Mouse (Mus musculus) liver, embryonic 13.5 days (tissue): Measurements from ENCODE around the gene Itga1. TPM values are rescaled to one million over a fixed set of nuclear protein-coding genes. Genes with fewer than 3 reads are reported as not detected.

Source experiments
- ATAC-seq: fragments of 200-750 bp; cut with Nextera tagmentation; 2 replicates; pipeline ENCODE4 v1.8.0; 2017; ENCODE audit warnings: low read depth, mild to moderate bottlenecking, moderate number of reproducible peaks, moderate library complexity
- DNase-seq: peaks from one replicate; pipeline ENCODE4 v3.0.0; 2022
- H3K27ac ChIP-seq: fragments of 300-500 bp; sonication (generic); 2 replicates; pipeline ENCODE4 v1.5.1; 2015; ENCODE audit warnings: moderate library complexity, mild to moderate bottlenecking, inconsistent platforms
- H3K27me3 ChIP-seq: fragments of 300-500 bp; sonication (generic); 2 replicates; pipeline ENCODE4 v1.6.1; 2015; ENCODE audit warnings: mild to moderate bottlenecking, inconsistent platforms
- H3K36me3 ChIP-seq: fragments of 300-500 bp; sonication (generic); 2 replicates; pipeline ENCODE4 v1.6.1; 2015; ENCODE audit warnings: mild to moderate bottlenecking, inconsistent platforms
- H3K4me1 ChIP-seq: fragments of 300-500 bp; sonication (generic); replicated peaks from 2 replicates; pipeline ENCODE4 v1.6.1; 2015; ENCODE audit warnings: inconsistent platforms
- H3K4me2 ChIP-seq: fragments of 300-500 bp; sonication (generic); 2 replicates; pipeline ENCODE4 v1.6.1; 2015; ENCODE audit warnings: inconsistent platforms, mild to moderate bottlenecking, moderate library complexity
- H3K4me3 ChIP-seq: fragments of 300-500 bp; sonication (generic); replicated peaks from 2 replicates; pipeline ENCODE4 v1.5.1; 2015; ENCODE audit warnings: mild to moderate bottlenecking, inconsistent platforms
- H3K9ac ChIP-seq: fragments of 300-500 bp; sonication (generic); 2 replicates; pipeline ENCODE4 v1.6.1; 2015; ENCODE audit warnings: mild to moderate bottlenecking, inconsistent platforms
- H3K9me3 ChIP-seq: fragments of 300-500 bp; sonication (generic); replicated peaks from 2 replicates; pipeline ENCODE4 v1.6.1; 2016; ENCODE audit warnings: inconsistent platforms
- WGBS: fragments of 180-500 bp; shearing (Covaris S2); methylation state at CpG from one replicate; pipeline ENCODE4 v1.1.7; 2015; ENCODE audit not compliant: insufficient replicate concordance; 5-methylcytosine and 5-hydroxymethylcytosine counted together
- polyA plus RNA-seq: library from polyadenylated mRNA; unstranded; fragments of >200 nt; fragmentation: Nextera tagmentation; extraction: Ambion mirVana; gene quantifications from 2 replicates; pipeline ENCODE4 v1.2.1, GENCODE M21; 2015

Gene Itga1
- polyA plus RNA-seq, 1 experiment from 2014 or later: 2.6 TPM

- Histone ChIP-seq H3K4me1 (no peaks in the 10 kb centered on the region), H3K4me2 (no peak overlapping the region), H3K9ac (no peak overlapping the region), H3K27me3 (no peaks in the 10 kb centered on the region), H3K27ac (no peak overlapping the region), H3K36me3 (no peaks in the 10 kb centered on the region), H3K9me3 (no peaks in the 10 kb centered on the region), H3K4me3 (no peak overlapping the region)
- no peak for DNase-seq
- ATAC-seq: no peak
- WGBS: 14% methylated on average over 6 of the region's 6 CpGs
Measured at GRCm38 (mm10) chr13:115011547-115011946, 90.2 kb downstream of the Itga1 start.

GRCm38 (mm10) chr13:115006213-115006835 is 95.4 kb downstream of the Itga1 start:
- ATAC-seq (no peak), DNase-seq (no peak)
- no peak overlapping the region for H3K4me2 ChIP-seq
- WGBS: 52% methylated on average over 9 of the region's 9 CpGs
- no peaks in the 10 kb centered on the region for H3K4me1 ChIP-seq
- no peak overlapping the region for H3K27ac ChIP-seq
- no peaks in the 10 kb centered on the region for H3K36me3 ChIP-seq
- H3K9ac ChIP-seq: no peak overlapping the region
- no peaks in the 10 kb centered on the region for H3K27me3 ChIP-seq
- H3K4me3 ChIP-seq: no peak overlapping the region
- H3K9me3 ChIP-seq: no peaks in the 10 kb centered on the region

DNA sequence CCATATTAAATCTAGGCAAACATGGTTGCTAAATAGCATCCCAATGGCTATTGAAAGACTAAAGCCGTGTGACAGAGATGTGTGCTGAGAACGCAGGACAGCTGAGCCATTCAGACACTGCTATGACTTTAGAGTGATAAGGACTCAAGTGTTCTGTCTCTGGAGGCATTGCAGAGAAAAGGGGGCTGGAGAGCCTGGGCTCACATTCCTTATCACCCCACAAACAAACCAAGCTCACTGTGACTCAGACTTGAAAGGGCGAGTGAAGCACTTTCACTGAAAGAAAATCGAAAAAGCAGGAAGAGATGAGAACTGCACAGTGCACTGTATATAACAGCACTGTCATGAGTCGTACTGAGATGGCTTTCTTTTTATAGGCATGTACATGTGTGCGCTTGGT is 96.4 kb downstream of the Itga1 start:
- no peak for DNase-seq
- Histone ChIP-seq H3K27ac (no peak overlapping the region), H3K4me2 (no peak overlapping the region), H3K9me3 (no peaks in the 10 kb centered on the region), H3K4me3 (no peak overlapping the region), H3K36me3 (no peaks in the 10 kb centered on the region), H3K9ac (no peak overlapping the region), H3K4me1 (no peaks in the 10 kb centered on the region), H3K27me3 (no peaks in the 10 kb centered on the region)
- 26% methylated on average over 6 of the region's 6 CpGs for WGBS
- ATAC-seq: 0 out of 2 replicates have a peak, but pooled peaks have one; percentile 36

GRCm38 (mm10) chr13:115003444-115004053 is 98.2 kb downstream of the Itga1 start:
- Histone ChIP-seq H3K36me3 (0 out of 2 replicates have a peak, but pooled peaks cover 3% of the 10 kb centered on the region), H3K4me2 (no peak overlapping the region), H3K27me3 (no peaks in the 10 kb centered on the region), H3K27ac (no peak overlapping the region), H3K9me3 (no peaks in the 10 kb centered on the region), H3K4me1 (no peaks in the 10 kb centered on the region), H3K9ac (no peak overlapping the region), H3K4me3 (no peak overlapping the region)
- DNase-seq (no peak), ATAC-seq (no peak)
- 33% methylated on average over 7 of the region's 7 CpGs for WGBS

- 41% methylated on average over 3 of the region's 3 CpGs for WGBS
- ATAC-seq (no peak), DNase-seq (no peak)
- Histone ChIP-seq H3K4me2 (no peak overlapping the region), H3K27me3 (no peaks in the 10 kb centered on the region), H3K4me1 (no peaks in the 10 kb centered on the region), H3K4me3 (no peak overlapping the region), H3K27ac (no peak overlapping the region), H3K36me3 (0 out of 2 replicates have a peak, but pooled peaks cover 3% of the 10 kb centered on the region), H3K9ac (no peak overlapping the region), H3K9me3 (no peaks in the 10 kb centered on the region)
Measured at GRCm38 (mm10) chr13:115002837-115003236, 98.9 kb downstream of the Itga1 start.

GRCm38 (mm10) chr13:115002155-115002554 is 99.6 kb downstream of the Itga1 start:
- no peak overlapping the region for H3K9ac ChIP-seq
- H3K4me2 ChIP-seq: no peak overlapping the region
- H3K4me3 ChIP-seq: no peak overlapping the region
- no peak for ATAC-seq
- no peaks in the 10 kb centered on the region for H3K4me1 ChIP-seq
- WGBS: 67% methylated on average over 5 of the region's 5 CpGs
- no peaks in the 10 kb centered on the region for H3K9me3 ChIP-seq
- H3K27me3 ChIP-seq: no peaks in the 10 kb centered on the region
- no peak overlapping the region for H3K27ac ChIP-seq
- DNase-seq: no peak
- 0 out of 2 replicates have a peak, but pooled peaks cover 3% of the 10 kb centered on the region for H3K36me3 ChIP-seq

DNA sequence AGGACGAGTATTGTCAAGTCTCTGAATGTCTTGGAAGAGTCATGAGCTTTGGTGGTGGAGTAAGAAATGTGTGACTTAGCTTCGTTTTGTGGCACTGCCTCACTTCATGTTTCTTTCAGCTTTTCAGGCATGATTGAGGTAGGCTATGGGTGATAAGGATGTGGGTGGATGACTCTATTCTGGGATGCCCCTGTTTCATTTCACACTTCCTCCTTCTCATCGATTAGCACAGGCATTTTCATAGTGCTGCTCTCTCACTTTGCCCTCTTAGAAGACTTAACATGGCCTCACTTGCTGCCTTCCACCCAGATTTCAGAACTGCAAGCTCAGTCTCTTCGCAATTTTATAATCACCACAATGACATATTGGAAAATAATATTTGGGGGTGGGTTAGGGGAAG is 102.2 kb downstream of the Itga1 start:
- H3K27me3 ChIP-seq: no peaks in the 10 kb centered on the region
- ATAC-seq (no peak), DNase-seq (no peak)
- WGBS: 50% methylated on average over 4 of the region's 4 CpGs
- H3K4me3 ChIP-seq: no peak overlapping the region
- H3K9ac ChIP-seq: no peak overlapping the region
- H3K4me2 ChIP-seq: no peak overlapping the region
- H3K36me3 ChIP-seq: 0 out of 2 replicates have a peak, but pooled peaks cover 3% of the 10 kb centered on the region
- no peak overlapping the region for H3K27ac ChIP-seq
- no peaks in the 10 kb centered on the region for H3K4me1 ChIP-seq
- no peaks in the 10 kb centered on the region for H3K9me3 ChIP-seq

DNA sequence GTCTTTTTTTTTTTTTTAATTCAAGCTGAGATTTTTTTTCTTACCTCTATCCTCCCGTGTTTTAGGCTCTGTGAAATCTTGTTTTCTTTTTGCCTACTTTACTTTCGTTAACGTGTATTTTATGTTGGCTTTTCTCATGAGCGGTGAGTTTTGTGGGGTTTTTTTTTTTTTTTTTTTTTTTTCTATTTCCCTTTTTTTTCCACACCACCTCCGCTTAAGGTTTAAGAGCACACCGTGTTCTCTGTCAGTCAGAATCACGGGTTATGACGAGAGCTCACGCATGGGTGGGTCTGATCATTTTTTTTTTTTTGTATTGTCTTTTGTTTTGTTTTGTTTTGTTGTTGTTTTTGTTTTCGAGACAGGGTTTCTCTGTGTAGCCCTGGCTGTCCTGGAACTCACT is 103.7 kb downstream of the Itga1 start:
- Histone ChIP-seq H3K4me3 (no peak overlapping the region), H3K4me2 (no peak overlapping the region), H3K9ac (no peak overlapping the region), H3K27ac (no peak overlapping the region), H3K27me3 (no peaks in the 10 kb centered on the region), H3K36me3 (0 out of 2 replicates have a peak, but pooled peaks cover 3% of the 10 kb centered on the region), H3K9me3 (no peaks in the 10 kb centered on the region), H3K4me1 (no peaks in the 10 kb centered on the region)
- DNase-seq (no peak), ATAC-seq (no peak)
- 74% methylated on average over 10 of the region's 10 CpGs for WGBS

GRCm38 (mm10) chr13:114992260-114993014 is 109.3 kb downstream of the Itga1 start:
- WGBS: 66% methylated on average over 14 of the region's 14 CpGs
- no peak overlapping the region for H3K9ac ChIP-seq

DNA sequence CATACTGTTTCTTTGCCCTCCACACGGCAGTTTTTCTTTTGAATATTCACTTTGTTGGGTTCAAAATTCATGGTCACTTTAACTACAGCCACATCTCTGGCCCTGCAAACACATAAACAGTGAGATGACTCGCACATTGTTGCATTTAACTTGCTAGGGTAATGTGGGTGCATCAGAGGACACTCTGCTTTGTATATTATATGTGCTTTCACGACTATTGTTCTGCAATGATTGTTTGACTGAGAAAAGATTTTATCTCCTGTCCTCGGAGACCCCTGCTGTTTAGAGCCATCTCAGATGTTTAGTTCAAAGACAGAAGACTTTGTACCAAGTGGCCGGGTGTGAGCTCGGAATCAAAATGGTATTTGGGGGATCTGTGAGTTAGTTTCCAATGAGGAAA is 114.1 kb downstream of the Itga1 start:
- Histone ChIP-seq H3K36me3 (no peaks in the 10 kb centered on the region), H3K4me2 (no peak overlapping the region), H3K4me3 (no peak overlapping the region), H3K9ac (no peak overlapping the region), H3K9me3 (no peaks in the 10 kb centered on the region), H3K27me3 (no peaks in the 10 kb centered on the region), H3K27ac (no peak overlapping the region), H3K4me1 (no peaks in the 10 kb centered on the region)
- 49% methylated on average over 6 of the region's 6 CpGs for WGBS
- ATAC-seq: no peak
- no peak for DNase-seq

More at GRCm38 (mm10) chr13:114992260-114993014, 109.3 kb downstream of the Itga1 start:
- Histone ChIP-seq H3K4me2 (no peak overlapping the region), H3K27ac (no peak overlapping the region), H3K4me3 (no peak overlapping the region), H3K4me1 (no peaks in the 10 kb centered on the region), H3K36me3 (no peaks in the 10 kb centered on the region), H3K9me3 (no peaks in the 10 kb centered on the region), H3K27me3 (no peaks in the 10 kb centered on the region)
- ATAC-seq (no peak), DNase-seq (no peak)

DNA sequence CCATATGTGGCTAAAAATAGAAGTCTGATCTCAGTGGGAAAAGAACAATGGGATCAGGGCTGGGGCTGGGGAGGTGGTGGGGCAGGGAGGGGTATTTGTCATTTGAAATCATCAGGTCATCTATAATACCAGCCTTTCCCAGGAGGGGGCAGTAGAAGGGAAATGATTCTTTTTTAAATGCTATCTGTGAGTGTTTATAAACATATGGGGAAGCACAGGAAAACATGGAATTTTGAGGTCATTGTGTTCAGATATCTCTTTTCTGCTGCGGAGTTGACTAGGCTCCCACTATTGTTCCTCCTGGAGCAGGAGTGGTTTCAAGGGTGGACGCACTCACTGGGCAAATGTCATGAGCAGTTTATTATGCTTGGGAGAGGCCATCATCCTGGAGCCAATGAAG is 114.6 kb downstream of the Itga1 start:
- no peak overlapping the region for H3K4me3 ChIP-seq
- H3K9ac ChIP-seq: no peak overlapping the region
- H3K27me3 ChIP-seq: no peaks in the 10 kb centered on the region
- H3K36me3 ChIP-seq: no peaks in the 10 kb centered on the region
- no peaks in the 10 kb centered on the region for H3K4me1 ChIP-seq
- H3K4me2 ChIP-seq: no peak overlapping the region
- H3K27ac ChIP-seq: no peak overlapping the region
- DNase-seq: no peak
- 41% methylated on average over 2 of the region's 2 CpGs for WGBS
- no peak for ATAC-seq
- no peaks in the 10 kb centered on the region for H3K9me3 ChIP-seq
